Mouse (Mus musculus): ENCODE results near the gene Clta. TPM values are rescaled to one million over a fixed set of nuclear protein-coding genes. Genes with fewer than 3 reads are reported as not detected.

Gene Clta
- polyA plus RNA-seq, 1 experiment from 2014 or later = 169 TPM

Other genes starting within 250 kb of the Clta start
- not detected in 2 replicates for gene Olfr159, start 233.4 kb upstream of the Clta start, polyA plus RNA-seq (2016; fragmentation: Nextera tagmentation; extraction: Ambion mirVana)
- not detected in 2 replicates for gene Olfr156, start 180.6 kb upstream of the Clta start, polyA plus RNA-seq (2016; fragmentation: Nextera tagmentation; extraction: Ambion mirVana)
- gene Olfr157, start 164.3 kb upstream of the Clta start, polyA plus RNA-seq (2016; fragmentation: Nextera tagmentation; extraction: Ambion mirVana) = not detected in 2 replicates
- gene Olfr155, start 152.9 kb upstream of the Clta start, polyA plus RNA-seq (2016; fragmentation: Nextera tagmentation; extraction: Ambion mirVana) = not detected in 2 replicates
- gene Reck, start 128.9 kb upstream of the Clta start, polyA plus RNA-seq (2016; fragmentation: Nextera tagmentation; extraction: Ambion mirVana) = 5.3 and 5.8 TPM in 2 replicates
- 45.8 and 46.6 TPM in 2 replicates for gene Glipr2, start 47.1 kb upstream of the Clta start, polyA plus RNA-seq (2016; fragmentation: Nextera tagmentation; extraction: Ambion mirVana)
- gene Ccin, start 21.0 kb upstream of the Clta start, polyA plus RNA-seq (2016; fragmentation: Nextera tagmentation; extraction: Ambion mirVana) = not detected in 2 replicates
- 31.6 and 34.6 TPM in 2 replicates for gene Gne, start 79.7 kb downstream of the Clta start, polyA plus RNA-seq (2016; fragmentation: Nextera tagmentation; extraction: Ambion mirVana)
- 15.3 and 16.7 TPM in 2 replicates for gene Rnf38, start 229.3 kb downstream of the Clta start, polyA plus RNA-seq (2016; fragmentation: Nextera tagmentation; extraction: Ambion mirVana)